Comparison of ENCODE assay signal across 11 mouse cellular contexts in genomic region chr14:41087509-41087908, GRCm38 (mm10). TPM values are rescaled to one million over a fixed set of nuclear protein-coding genes. Genes with fewer than 3 reads are reported as not detected.
DNase-seq lines count a peak whose midpoint lies in the region; ATAC-seq and TF ChIP-seq lines count a peak whose summit lies in the region.
"Had no signal": no experiment of that assay in that cellular context is flagged by ENCODE, and none has a peak within 500 bp of the region (broad histone marks: within the 10 kb centered on the region; RNA-seq: fewer than 3 reads in every experiment).

No protein-coding gene starts in this region.

- peak; percentile 41; the same call in 1 of the 2 replicates for TF ChIP-seq CTCF in lung, adult 2 months (IDR thresholded peaks at IDR 0.05; ENCODE audit: insufficient read depth, low read length)

- WGBS in lung, adult 2 months, result 84% methylated on average over 1 of the region's 1 CpGs

- DNase-seq in cerebellum, postnatal 10 days, result peak; percentile 21 to 36
- DNase-seq in cerebellum, adult 11-12 months, result no peak
- peak; percentile 17 for DNase-seq in lung, adult 2 months
- DNase-seq in lung, postnatal 25 days (ENCODE audit: low spot score), result no peak
- peak; percentile 6 for DNase-seq in c-Kit-positive CD71-negative TER-119-negative erythroid progenitor cells, embryonic 14.5 days (ENCODE audit: low read depth)
- DNase-seq in naive thymus-derived CD4-positive, alpha-beta T cell, adult 2 months (ENCODE audit: low read depth), result peak; percentile 3
- DNase-seq in gastrocnemius, adult 18-20 months (ENCODE audit: low spot score), result no peak

- no peak overlapping the region for H3K4me3 ChIP-seq in lung, adult 2 months (replicated peaks; ENCODE audit: extremely low read depth, low read depth, low read length)

- ATAC-seq in erythroid progenitor cell, adult 5-6 weeks (replicated peaks; ENCODE audit: low FRiP score, poor library complexity, severe bottlenecking), result no peak

- no peak for TF ChIP-seq POLR2A in lung, adult 2 months (IDR thresholded peaks at IDR 0.05; ENCODE audit: borderline replicate concordance, extremely low read depth, low read depth, low read length)

- no peaks in the 10 kb centered on the region for H3K4me1 ChIP-seq in lung, adult 2 months (ENCODE audit: control insufficient read depth, insufficient read depth, low read length)

RNA-seq across cellular contexts. Expression of gene Dydc1, which starts 14.8 kb away (rescaled TPM):
- 0.16 and 0.19 TPM in 2 replicates for polyA plus RNA-seq in lung, adult 2 months (2012; rRNA removed)
- total RNA-seq in gastrocnemius, adult 18-20 months (2021), result not detected
- total RNA-seq in erythroid progenitor cell, adult 5-6 weeks (2015; ENCODE audit: low replicate concordance), result not detected in 2 replicates
- total RNA-seq in erythroid progenitor cell, adult 5-6 weeks (2017; ENCODE audit: low replicate concordance), result not detected in 2 replicates
- polyA plus RNA-seq: heart, embryonic 16.5 days; liver, embryonic 16.5 days had no signal

RNA-seq across cellular contexts. Expression of gene Mat1a, which starts 17.3 kb away (rescaled TPM):
- 3.5 and 6.0 TPM in 2 replicates for polyA plus RNA-seq in lung, adult 2 months (2012; rRNA removed)
- under 1 TPM in 1 of 2 experiments, not detected in 1; 0.90 TPM for total RNA-seq in gastrocnemius, adult 18-20 months (2021)
- total RNA-seq in erythroid progenitor cell, adult 5-6 weeks (2015; ENCODE audit: low replicate concordance), result not detected in 2 replicates
- total RNA-seq in erythroid progenitor cell, adult 5-6 weeks (2017; ENCODE audit: low replicate concordance), result not detected in 2 replicates

RNA-seq across cellular contexts. Expression of gene Dydc2, which starts 18.5 kb away (rescaled TPM):
- polyA plus RNA-seq in lung, adult 2 months (2012; rRNA removed), result 0.15 TPM in 1 of 2 replicates, not detected in the other
- not detected for total RNA-seq in gastrocnemius, adult 18-20 months (2021)
- total RNA-seq in erythroid progenitor cell, adult 5-6 weeks (2015; ENCODE audit: low replicate concordance), result not detected in 2 replicates
- total RNA-seq in erythroid progenitor cell, adult 5-6 weeks (2017; ENCODE audit: low replicate concordance), result not detected in 2 replicates
- polyA plus RNA-seq: liver, embryonic 16.5 days had no signal

RNA-seq across cellular contexts. Expression of gene Sftpa1, which starts 44.1 kb away (rescaled TPM):
- polyA plus RNA-seq in lung, adult 2 months (2012; rRNA removed), result 1,111 and 1,268 TPM in 2 replicates
- not detected for total RNA-seq in gastrocnemius, adult 18-20 months (2021)
- not detected in 2 replicates for total RNA-seq in erythroid progenitor cell, adult 5-6 weeks (2015; ENCODE audit: low replicate concordance)
- total RNA-seq in erythroid progenitor cell, adult 5-6 weeks (2017; ENCODE audit: low replicate concordance), result not detected in 2 replicates
- polyA plus RNA-seq: embryonic facial prominence, embryonic 14.5 days had no signal

Comparison
In these comparisons a context has a peak if more than half of its experiments do, and no peak if none do; other contexts are left out.
1. DNase-seq: peak in cerebellum, postnatal 10 days (2 of 2), lung, adult 2 months (single experiment), c-Kit-positive CD71-negative TER-119-negative erythroid progenitor cells, embryonic 14.5 days (single experiment) and naive thymus-derived CD4-positive, alpha-beta T cell, adult 2 months (single experiment); none in cerebellum, adult 11-12 months (single experiment), lung, postnatal 25 days (single experiment) and gastrocnemius, adult 18-20 months (single experiment).